Mouse (Mus musculus) lung, embryonic 15.5 days (tissue): ENCODE measurements at regions not wholly inside any gene's neighbourhood (a gene's known extent, or its start where the extent isn't known, plus 50 kb on each side); places are given as distances from the start of the nearest gene placed in this dataset.

Source experiments
- ATAC-seq: fragments of 200-750 bp; cut with Nextera tagmentation; 2 replicates; pipeline ENCODE4 v1.8.0; 2017; ENCODE audit warnings: moderate number of reproducible peaks, borderline replicate concordance; ENCODE audit not compliant: low FRiP score, low TSS enrichment; ENCODE audit errors: extremely low read depth
- H3K27ac ChIP-seq: fragments of 300-500 bp; sonication (generic); 2 replicates; pipeline ENCODE4 v1.5.1; 2015; ENCODE audit warnings: moderate library complexity, mild to moderate bottlenecking, inconsistent platforms
- H3K27me3 ChIP-seq: fragments of 300-500 bp; sonication (generic); 2 replicates; pipeline ENCODE4 v1.6.1; 2015; ENCODE audit warnings: inconsistent platforms
- H3K36me3 ChIP-seq: fragments of 300-500 bp; sonication (generic); 2 replicates; pipeline ENCODE4 v1.6.1; 2015; ENCODE audit warnings: inconsistent platforms
- H3K4me1 ChIP-seq: fragments of 300-500 bp; sonication (generic); 2 replicates; pipeline ENCODE4 v1.6.1; 2015; ENCODE audit warnings: inconsistent platforms
- H3K4me2 ChIP-seq: fragments of 300-500 bp; sonication (generic); 2 replicates; pipeline ENCODE4 v1.6.1; 2015; ENCODE audit warnings: inconsistent platforms, mild to moderate bottlenecking, moderate library complexity
- H3K4me3 ChIP-seq: fragments of 300-500 bp; sonication (generic); 2 replicates; pipeline ENCODE4 v1.5.1; 2015; ENCODE audit warnings: mild to moderate bottlenecking, inconsistent platforms
- H3K9ac ChIP-seq: fragments of 300-500 bp; sonication (generic); 2 replicates; pipeline ENCODE4 v1.6.1; 2015; ENCODE audit warnings: inconsistent platforms
- H3K9me3 ChIP-seq: fragments of 300-500 bp; sonication (generic); 2 replicates; pipeline ENCODE4 v1.6.1; 2016; ENCODE audit warnings: inconsistent platforms
- WGBS: fragments of 180-500 bp; shearing (Covaris S2); methylation state at CpG from one replicate; pipeline ENCODE4 v1.1.7; 2015; 5-methylcytosine and 5-hydroxymethylcytosine counted together

DNA sequence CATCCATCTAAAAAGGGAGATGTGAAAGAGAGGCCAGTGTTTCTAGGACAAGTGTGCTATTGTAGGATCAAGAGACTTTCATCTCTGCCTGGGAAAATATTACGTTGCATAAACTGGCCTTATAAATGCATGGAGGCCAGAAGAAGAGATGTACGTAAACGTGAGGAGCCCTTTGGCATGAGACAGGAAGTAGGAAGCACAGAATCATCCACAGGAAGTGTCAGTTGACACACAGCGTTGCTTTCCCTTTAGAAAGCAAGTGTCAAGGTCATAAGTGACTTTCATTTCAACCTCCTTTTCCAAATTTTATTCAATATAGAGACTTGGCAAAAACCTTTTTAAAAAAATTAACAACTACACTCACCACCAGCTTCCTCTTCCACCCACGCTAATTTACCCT, 175.2 kb downstream of the Klf7 start:
- Histone ChIP-seq H3K27me3 (no peaks in the 10 kb centered on the region), H3K9ac (no peak overlapping the region), H3K27ac (no peak overlapping the region), H3K36me3 (no peaks in the 10 kb centered on the region), H3K9me3 (no peaks in the 10 kb centered on the region), H3K4me3 (no peak overlapping the region), H3K4me2 (no peak overlapping the region), H3K4me1 (no peaks in the 10 kb centered on the region)
- 42% methylated on average over 5 of the region's 5 CpGs for WGBS
- ATAC-seq: no peak

DNA sequence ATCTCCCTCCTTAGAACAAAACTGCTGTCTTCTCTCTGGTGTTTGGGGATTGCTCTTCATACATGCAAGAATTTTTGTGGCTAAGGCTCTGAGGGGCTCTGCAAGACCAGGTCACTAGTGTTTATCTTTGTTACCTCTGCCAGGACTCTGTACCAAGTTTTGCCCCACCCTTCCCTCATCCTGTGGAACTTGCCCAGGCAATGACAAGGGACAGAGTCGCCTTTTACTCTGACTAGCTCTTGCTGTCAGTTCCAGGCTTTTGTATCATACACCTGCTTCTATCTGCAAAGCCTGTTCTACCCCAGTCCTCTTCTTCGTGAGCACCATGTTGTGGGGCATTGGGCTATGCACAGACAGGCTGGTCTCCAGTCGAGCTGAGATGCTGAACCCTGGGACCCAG, 175.7 kb upstream of the 4933402D24Rik start:
- Histone ChIP-seq H3K27me3 (no peaks in the 10 kb centered on the region), H3K4me2 (no peak overlapping the region), H3K36me3 (no peaks in the 10 kb centered on the region), H3K4me3 (no peak overlapping the region), H3K4me1 (no peaks in the 10 kb centered on the region), H3K27ac (no peak overlapping the region), H3K9ac (no peak overlapping the region), H3K9me3 (no peaks in the 10 kb centered on the region)
- no peak for ATAC-seq
- whole genome bisulfite sequencing: 39% methylated on average over 3 of the region's 3 CpGs

DNA sequence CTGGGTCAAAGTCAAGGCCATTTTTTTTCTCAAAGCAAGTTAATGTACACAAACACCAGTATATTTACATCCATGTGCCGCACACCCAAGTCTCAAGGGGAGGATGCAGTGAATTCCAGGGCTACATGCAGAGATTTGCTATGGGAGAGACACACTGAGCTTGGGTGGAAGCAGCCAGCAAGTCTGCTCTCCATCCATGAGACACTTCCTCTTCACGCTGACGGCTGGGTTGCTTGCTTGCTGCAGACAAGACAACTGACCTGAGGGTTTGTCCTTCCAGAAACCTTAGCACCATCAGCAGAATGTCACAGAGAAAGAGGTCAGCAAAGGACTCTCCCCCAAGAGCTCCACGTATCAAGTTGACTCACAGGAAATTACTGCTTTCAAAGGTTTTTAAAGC, 169.3 kb upstream of the 4933402D24Rik start:
- no peak overlapping the region for H3K4me2 ChIP-seq
- H3K27me3 ChIP-seq: no peaks in the 10 kb centered on the region
- H3K9me3 ChIP-seq: no peaks in the 10 kb centered on the region
- 31% methylated on average over 4 of the region's 4 CpGs for WGBS
- no peak overlapping the region for H3K9ac ChIP-seq
- no peaks in the 10 kb centered on the region for H3K36me3 ChIP-seq
- ATAC-seq: peak; percentile 52; the same call in 1 of the 2 replicates
- no peak overlapping the region for H3K27ac ChIP-seq
- H3K4me3 ChIP-seq: no peak overlapping the region
- no peaks in the 10 kb centered on the region for H3K4me1 ChIP-seq

DNA sequence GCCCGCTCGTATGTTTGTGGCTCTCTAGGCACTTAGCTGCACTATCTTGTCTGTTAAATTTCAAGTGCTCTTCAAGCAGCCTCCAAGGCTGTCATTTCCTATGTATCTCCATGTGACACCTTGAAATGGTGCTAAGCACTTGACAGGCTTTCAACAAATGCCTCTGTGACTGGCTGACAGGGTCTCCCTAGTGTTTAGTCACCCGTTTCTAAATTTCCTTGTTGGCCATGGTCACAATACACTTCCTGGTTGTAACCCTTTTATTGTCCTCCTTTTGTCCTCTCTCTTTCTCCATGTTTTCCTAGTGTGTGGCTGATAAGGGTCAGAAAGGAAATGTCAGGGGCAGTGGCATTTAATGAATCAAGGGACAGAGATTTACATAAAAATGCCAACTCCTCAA, 168.4 kb upstream of the 4933402D24Rik start:
- H3K9ac ChIP-seq: no peak overlapping the region
- no peak overlapping the region for H3K4me2 ChIP-seq
- no peak overlapping the region for H3K27ac ChIP-seq
- H3K36me3 ChIP-seq: no peaks in the 10 kb centered on the region
- no peak overlapping the region for H3K4me3 ChIP-seq
- WGBS: 56% methylated on average over 3 of the region's 3 CpGs
- no peaks in the 10 kb centered on the region for H3K27me3 ChIP-seq
- ATAC-seq: no peak
- H3K9me3 ChIP-seq: no peaks in the 10 kb centered on the region
- H3K4me1 ChIP-seq: no peaks in the 10 kb centered on the region

DNA sequence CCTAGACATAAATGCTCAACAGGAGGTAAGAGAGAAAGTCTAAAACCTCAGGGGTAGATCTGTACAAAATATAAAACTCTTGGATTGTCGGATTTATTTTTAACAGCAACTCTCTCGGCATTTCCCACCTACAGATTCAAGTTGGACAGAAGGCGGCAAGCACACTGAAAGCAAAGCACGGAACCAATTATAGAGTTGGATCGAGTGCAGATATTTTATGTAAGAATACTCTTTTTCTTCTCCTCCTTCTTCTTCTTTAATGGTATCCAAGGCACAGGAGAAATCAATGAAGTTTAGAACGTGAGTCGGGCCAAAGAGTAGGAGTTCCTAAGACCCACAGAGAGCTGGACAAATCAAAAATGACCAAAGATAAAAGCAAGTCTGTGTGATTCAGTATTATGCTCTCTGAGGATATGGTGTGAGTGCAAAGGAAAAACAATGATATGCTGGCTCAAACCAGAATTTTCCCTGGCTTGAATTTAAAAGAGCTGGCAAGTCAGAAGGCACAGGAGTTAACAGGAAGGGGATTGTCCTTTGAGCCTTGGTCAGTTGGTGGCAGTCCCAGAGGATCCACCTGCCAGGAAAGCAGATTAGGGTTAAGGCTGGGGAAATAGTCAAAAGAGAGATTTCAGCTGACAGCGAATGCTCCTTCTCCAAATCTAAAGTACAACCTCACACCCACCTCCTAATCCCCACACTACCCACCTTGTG, 165.7 kb upstream of the 4933402D24Rik start:
- no peaks in the 10 kb centered on the region for H3K4me1 ChIP-seq
- no peak overlapping the region for H3K27ac ChIP-seq
- no peaks in the 10 kb centered on the region for H3K36me3 ChIP-seq
- no peaks in the 10 kb centered on the region for H3K9me3 ChIP-seq
- no peak overlapping the region for H3K4me2 ChIP-seq
- no peak for ATAC-seq
- no peak overlapping the region for H3K4me3 ChIP-seq
- H3K9ac ChIP-seq: no peak overlapping the region
- WGBS: 89% methylated on average over 8 of the region's 8 CpGs
- no peaks in the 10 kb centered on the region for H3K27me3 ChIP-seq

DNA sequence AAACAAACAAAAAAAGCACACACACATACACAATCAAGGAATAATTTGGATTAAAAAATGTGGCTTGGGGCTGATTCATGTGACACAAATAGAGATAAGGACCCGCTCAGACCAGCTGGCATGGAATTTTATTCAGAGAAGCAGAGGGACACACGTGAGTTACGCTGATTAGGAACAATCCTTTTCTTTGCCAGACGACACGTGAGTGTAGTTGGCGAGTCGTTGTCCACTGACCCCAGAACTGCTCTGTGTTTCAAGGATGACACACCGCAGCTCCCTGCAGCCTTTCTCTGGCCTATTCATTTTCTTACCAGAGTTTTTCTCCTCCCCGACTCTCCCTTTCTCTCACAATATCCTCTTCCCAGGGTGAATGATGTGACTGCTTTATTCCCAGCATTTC, 163.4 kb upstream of the 4933402D24Rik start:
- H3K9me3 ChIP-seq: no peaks in the 10 kb centered on the region
- no peak overlapping the region for H3K9ac ChIP-seq
- no peaks in the 10 kb centered on the region for H3K36me3 ChIP-seq
- WGBS: 46% methylated on average over 9 of the region's 9 CpGs
- no peaks in the 10 kb centered on the region for H3K4me1 ChIP-seq
- H3K4me2 ChIP-seq: no peak overlapping the region
- no peak for ATAC-seq
- H3K4me3 ChIP-seq: no peak overlapping the region
- H3K27ac ChIP-seq: no peak overlapping the region
- H3K27me3 ChIP-seq: no peaks in the 10 kb centered on the region

DNA sequence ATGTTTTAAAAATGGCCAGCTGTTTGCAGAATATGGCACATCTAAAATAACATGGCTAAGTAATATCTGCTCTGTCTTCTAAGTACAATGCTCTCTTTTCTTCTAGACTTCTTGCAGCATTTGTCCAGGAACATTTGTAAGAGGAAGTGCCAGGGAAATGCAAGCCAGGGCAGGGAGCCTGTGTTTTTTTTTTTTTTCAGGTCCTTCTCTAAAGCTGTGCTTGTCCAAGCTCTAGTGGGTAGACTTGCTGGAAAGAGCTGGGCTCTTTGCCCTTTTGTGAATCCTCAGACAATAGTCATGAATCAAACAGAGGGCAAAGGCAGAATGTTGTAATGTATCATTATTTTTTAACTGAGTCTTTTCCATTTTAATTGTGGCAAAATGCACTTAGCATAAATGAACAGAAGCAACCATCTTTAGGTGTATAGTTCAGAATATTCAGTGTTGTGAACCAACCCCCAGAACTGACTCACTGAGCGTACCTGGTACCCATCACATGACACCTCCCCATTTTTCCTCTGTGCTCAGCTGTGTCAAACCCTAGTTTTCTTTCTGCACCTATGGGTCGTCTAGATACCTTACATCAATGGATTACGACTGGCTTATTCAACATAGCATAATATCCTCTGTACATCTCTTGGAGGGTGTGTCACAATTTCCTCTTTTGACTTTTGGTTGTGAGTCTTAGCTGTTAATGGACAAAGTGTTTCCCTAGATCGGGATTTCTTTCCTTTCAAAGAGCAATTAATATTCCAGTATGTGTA, 160.5 kb upstream of the 4933402D24Rik start:
- Histone ChIP-seq H3K27ac (no peak overlapping the region), H3K4me3 (no peak overlapping the region), H3K4me1 (no peaks in the 10 kb centered on the region), H3K9ac (no peak overlapping the region), H3K36me3 (no peaks in the 10 kb centered on the region), H3K27me3 (no peaks in the 10 kb centered on the region), H3K9me3 (no peaks in the 10 kb centered on the region), H3K4me2 (no peak overlapping the region)
- 79% methylated on average over 4 of the region's 4 CpGs for WGBS
- ATAC-seq: no peak

DNA sequence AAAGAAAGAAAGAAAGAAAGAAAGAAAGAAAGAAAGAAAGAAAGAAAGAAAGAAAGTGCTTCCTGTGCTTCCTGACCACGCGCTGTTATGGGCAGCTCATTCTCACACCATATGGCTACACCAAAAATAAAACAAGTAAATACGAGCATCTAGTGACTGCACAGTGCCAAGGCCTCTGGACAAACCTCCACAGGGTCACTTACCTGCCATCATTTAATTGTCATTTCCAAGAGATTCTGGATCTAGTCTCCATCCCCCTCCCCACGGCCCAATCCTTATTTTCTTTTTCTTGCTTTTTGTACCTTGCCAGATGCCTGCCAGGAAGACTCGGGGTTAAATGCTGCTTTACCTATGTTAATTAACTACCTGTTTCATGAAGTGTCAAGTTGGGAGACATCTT, 159.8 kb upstream of the 4933402D24Rik start:
- WGBS: 87% methylated on average over 5 of the region's 5 CpGs
- Histone ChIP-seq H3K27ac (no peak overlapping the region), H3K4me1 (no peaks in the 10 kb centered on the region), H3K9me3 (no peaks in the 10 kb centered on the region), H3K4me2 (no peak overlapping the region), H3K27me3 (no peaks in the 10 kb centered on the region), H3K9ac (no peak overlapping the region), H3K4me3 (no peak overlapping the region), H3K36me3 (no peaks in the 10 kb centered on the region)
- ATAC-seq: no peak

DNA sequence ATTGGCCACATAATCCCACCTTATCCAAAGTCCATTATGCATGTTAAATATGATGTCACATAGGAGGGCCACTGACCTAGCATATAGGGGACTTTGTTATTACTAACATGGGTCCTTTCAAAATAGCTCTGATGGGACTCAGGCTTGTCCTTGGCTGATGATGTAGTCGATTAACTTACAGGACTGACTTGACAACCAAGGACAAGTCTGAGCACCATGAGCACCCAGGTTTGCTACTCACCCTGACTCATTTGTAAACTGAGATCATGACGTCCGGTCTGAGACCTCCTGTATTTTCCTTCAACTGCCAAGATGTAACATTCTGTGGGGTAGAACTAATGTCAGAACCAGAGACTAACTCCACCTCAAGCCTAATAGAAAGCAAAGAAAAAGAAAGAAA, 159.3 kb upstream of the 4933402D24Rik start:
- Histone ChIP-seq H3K36me3 (no peaks in the 10 kb centered on the region), H3K9me3 (no peaks in the 10 kb centered on the region), H3K4me1 (no peaks in the 10 kb centered on the region), H3K27ac (no peak overlapping the region), H3K4me2 (no peak overlapping the region), H3K9ac (no peak overlapping the region), H3K4me3 (no peak overlapping the region), H3K27me3 (no peaks in the 10 kb centered on the region)
- WGBS: 75% methylated on average over 3 of the region's 3 CpGs
- no peak for ATAC-seq

DNA sequence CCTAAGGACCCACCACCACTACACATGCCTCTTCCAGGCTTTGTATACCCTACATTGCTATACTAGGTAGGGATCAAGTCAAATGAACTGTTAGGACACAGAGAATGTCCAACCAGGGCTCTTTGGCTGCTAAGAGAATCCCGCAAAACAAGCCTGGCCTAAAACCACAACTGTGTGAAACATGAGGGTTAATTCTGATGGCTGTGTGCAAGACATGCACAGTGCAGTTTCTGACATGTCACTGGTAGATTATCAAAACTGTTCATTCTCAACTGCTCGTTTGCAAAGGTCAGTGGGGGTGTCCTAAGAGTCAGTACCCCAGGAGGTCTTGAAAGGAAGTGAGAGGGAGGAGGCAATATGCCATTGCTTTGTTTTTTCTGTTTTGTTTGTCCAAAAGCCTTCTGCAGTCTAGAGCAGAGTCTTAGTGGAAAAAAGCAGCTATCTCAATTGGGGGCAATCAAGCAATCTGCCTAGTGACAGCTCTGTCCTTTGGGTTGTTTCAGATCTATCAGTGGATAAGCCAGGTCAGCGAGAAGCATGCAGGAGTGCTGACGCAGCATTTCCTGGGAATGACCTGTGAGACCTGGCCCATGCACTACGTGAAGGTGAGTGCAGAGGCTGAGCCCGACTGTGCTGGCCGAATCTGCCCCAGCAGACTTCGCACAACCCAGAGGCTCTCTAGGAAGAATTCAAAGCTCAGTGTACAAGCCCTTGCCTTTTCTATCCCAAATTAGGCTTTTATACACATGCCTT, 151.3 kb upstream of the 4933402D24Rik start:
- WGBS: 48% methylated on average over 8 of the region's 8 CpGs
- H3K4me1 ChIP-seq: no peaks in the 10 kb centered on the region
- no peaks in the 10 kb centered on the region for H3K36me3 ChIP-seq
- no peaks in the 10 kb centered on the region for H3K27me3 ChIP-seq
- H3K27ac ChIP-seq: no peak overlapping the region
- H3K9ac ChIP-seq: no peak overlapping the region
- no peak overlapping the region for H3K4me3 ChIP-seq
- no peaks in the 10 kb centered on the region for H3K9me3 ChIP-seq
- no peak for ATAC-seq
- H3K4me2 ChIP-seq: no peak overlapping the region

DNA sequence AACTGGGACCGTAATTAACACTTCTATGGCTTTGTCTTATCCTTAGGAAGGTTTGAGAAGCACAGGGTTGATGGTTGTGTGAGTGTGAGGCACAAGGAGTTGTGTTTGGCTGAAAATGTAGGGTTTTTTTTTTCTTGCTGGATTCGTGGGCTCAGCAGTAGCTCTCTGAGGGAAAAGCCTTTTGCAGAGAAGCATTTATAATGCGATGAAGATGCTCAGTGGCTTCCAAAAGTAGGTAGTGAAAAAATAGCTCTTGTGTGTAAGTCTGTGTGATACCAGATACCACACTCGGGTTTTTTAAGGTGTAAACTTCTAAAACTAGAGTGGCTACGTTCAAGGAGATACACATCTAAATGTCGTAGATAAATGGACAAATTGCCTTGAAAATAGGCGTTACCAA, 149.1 kb upstream of the 4933402D24Rik start:
- no peaks in the 10 kb centered on the region for H3K9me3 ChIP-seq
- no peak for ATAC-seq
- 67% methylated on average over 7 of the region's 7 CpGs for WGBS
- H3K27ac ChIP-seq: no peak overlapping the region
- H3K9ac ChIP-seq: no peak overlapping the region
- no peak overlapping the region for H3K4me2 ChIP-seq
- no peaks in the 10 kb centered on the region for H3K27me3 ChIP-seq
- H3K4me3 ChIP-seq: no peak overlapping the region
- H3K36me3 ChIP-seq: no peaks in the 10 kb centered on the region
- no peaks in the 10 kb centered on the region for H3K4me1 ChIP-seq
